Mouse (Mus musculus) bone marrow, adult 2 months (tissue): ENCODE data around the gene Rasa3.

Experiments used
- CTCF ChIP-seq: fragments of 200-500 bp; IDR thresholded peaks from 2 replicates; pipeline ENCODE4 v1.5.1; 2011; ENCODE audit warnings: low read length, control low read depth; ENCODE audit not compliant: control insufficient read depth, insufficient read depth
- POLR2A ChIP-seq: fragments of 200-500 bp; IDR thresholded peaks from 2 replicates; pipeline ENCODE4 v1.6.1; 2011; ENCODE audit warnings: low read depth, mild to moderate bottlenecking, control low read depth, low read length, borderline replicate concordance; ENCODE audit not compliant: control insufficient read depth

DNA sequence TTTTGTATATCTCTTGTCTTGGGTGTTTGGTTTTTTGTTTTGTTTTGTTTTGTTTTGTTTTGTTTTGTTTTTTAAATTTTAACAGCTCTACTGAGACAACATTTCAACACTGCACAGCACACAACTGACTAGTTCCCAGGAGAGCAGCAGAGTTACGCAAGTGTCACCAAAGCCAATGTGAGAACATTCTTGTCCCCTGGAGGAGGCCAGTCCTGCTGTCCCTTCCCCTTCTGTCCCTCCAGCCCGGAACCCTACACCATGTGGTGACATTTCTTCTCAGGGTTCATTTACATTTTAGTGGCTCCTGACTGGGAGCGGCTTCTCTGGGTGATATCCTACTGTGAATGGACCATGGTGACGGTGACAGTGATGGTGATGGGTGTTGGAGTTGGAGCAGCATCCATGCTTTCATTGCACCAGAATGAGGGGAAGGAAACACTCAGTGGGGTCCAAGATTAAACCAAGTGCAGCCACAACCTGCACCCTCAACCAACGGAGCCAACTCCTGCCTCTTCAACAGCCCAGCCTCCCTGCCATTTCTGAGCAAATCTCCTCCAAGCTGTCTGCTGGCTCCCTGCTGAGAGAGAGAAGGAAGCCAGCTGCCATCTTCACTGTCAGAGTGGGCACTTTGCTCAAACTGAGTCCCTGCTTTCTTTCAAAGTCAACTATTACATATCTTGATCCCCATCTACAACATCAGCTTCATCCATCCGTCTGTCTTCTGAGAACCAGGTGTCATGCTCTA, 32.3 kb downstream of the Rasa3 start:
- no peak for TF ChIP-seq CTCF
- TF ChIP-seq POLR2A: no peak
